Mouse (Mus musculus): ENCODE data around the gene Cfb.
"Not testable (repeated sequence)": the region's sequence is repeated elsewhere in the genome, so short reads cannot be mapped to it uniquely, and the experiment has no call there.

The Cfb gene

GRCm38 (mm10) chr17:34862416-34863081 lies at the start of gene Cfb:
TSS of gene Cfb (minus strand) at chr17:34862518.
- peak; percentile 84 for DNase-seq

- DNase-seq, result peak; percentile 70 to 90
Observed at GRCm38 (mm10) chr17:34911945-34912351, 49.6 kb upstream of the Cfb start.

GRCm38 (mm10) chr17:34910982-34911381 lies 48.7 kb upstream of the Cfb start:
- peak; percentile 66 to 73 for DNase-seq

GRCm38 (mm10) chr17:34902895-34903294 lies 40.6 kb upstream of the Cfb start:
- DNase-seq, result no peak

- not testable (repeated sequence) for DNase-seq
Observed at GRCm38 (mm10) chr17:34901948-34902347, 39.6 kb upstream of the Cfb start.

- not testable (repeated sequence) for DNase-seq
Observed at GRCm38 (mm10) chr17:34900826-34901225, 38.5 kb upstream of the Cfb start.

GRCm38 (mm10) chr17:34899890-34900243 lies 37.5 kb upstream of the Cfb start:
- DNase-seq, result peak; percentile 32 to 51

GRCm38 (mm10) chr17:34899053-34899889 lies 37.0 kb upstream of the Cfb start:
- DNase-seq, result peak in 1 of 2 experiments; percentile 52

GRCm38 (mm10) chr17:34898706-34899052 lies 36.4 kb upstream of the Cfb start:
- DNase-seq, result no peak

GRCm38 (mm10) chr17:34898160-34898586 lies 35.9 kb upstream of the Cfb start, which contains the start of the genes C2 and Ehmt2:
TSS of gene C2 (minus strand) at chr17:34898265.
TSS of gene Ehmt2 (plus strand) at chr17:34898469.
- DNase-seq, result peak; percentile 70 to 78

- peak; percentile 37 to 48 for DNase-seq
Observed at GRCm38 (mm10) chr17:34897373-34898159, 35.2 kb upstream of the Cfb start.

GRCm38 (mm10) chr17:34896366-34896765 lies 34.0 kb upstream of the Cfb start:
- DNase-seq, result no peak

GRCm38 (mm10) chr17:34895724-34896123 lies 33.4 kb upstream of the Cfb start:
- no peak for DNase-seq

GRCm38 (mm10) chr17:34894801-34895530 lies 32.6 kb upstream of the Cfb start:
- peak; percentile 48 to 50 for DNase-seq

- DNase-seq, result peak; percentile 91 to 92
Observed at GRCm38 (mm10) chr17:34894074-34894597, 31.8 kb upstream of the Cfb start.

- no peak for DNase-seq
Observed at GRCm38 (mm10) chr17:34893072-34893824, 30.9 kb upstream of the Cfb start.

- no peak for DNase-seq
Observed at GRCm38 (mm10) chr17:34891377-34891776, 29.1 kb upstream of the Cfb start.

- DNase-seq, result no peak
Observed at GRCm38 (mm10) chr17:34890074-34890743, 27.9 kb upstream of the Cfb start.

GRCm38 (mm10) chr17:34887942-34888341 lies 25.6 kb upstream of the Cfb start:
- DNase-seq, result no peak

- DNase-seq, result no peak
Observed at GRCm38 (mm10) chr17:34885615-34886014, 23.3 kb upstream of the Cfb start.

- DNase-seq, result no peak
Observed at GRCm38 (mm10) chr17:34884704-34885103, 22.4 kb upstream of the Cfb start.

All from kidney, adult 8-10 months (tissue).